19 mouse cellular contexts compared by ENCODE assay signal in the genomic region with DNA sequence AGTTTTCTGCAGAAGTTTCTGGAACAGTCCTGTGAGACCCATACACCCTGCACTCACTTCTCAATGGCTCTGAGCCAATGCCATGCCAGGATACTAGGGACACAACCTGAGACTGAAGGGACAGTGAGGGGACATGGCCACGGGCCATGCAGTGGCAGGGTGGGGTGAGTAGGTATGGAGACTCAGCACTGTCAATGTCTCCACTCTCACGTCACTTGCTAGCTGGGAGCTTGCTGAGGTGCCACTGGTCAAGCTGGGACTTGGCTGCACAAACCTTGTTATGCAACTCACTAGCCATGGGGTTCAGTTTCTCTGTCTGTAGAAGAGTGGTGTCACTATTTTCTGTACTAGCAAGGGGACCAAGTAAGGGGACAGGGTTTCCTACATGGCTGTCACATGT.
DNase-seq lines count a peak whose midpoint lies in the region; ATAC-seq and TF ChIP-seq lines count a peak whose summit lies in the region.
"Had no signal": no experiment of that assay in that cellular context is flagged by ENCODE, and none has a peak within 500 bp of the region (broad histone marks: within the 10 kb centered on the region; RNA-seq: fewer than 3 reads in every experiment).

No protein-coding gene starts in this region.

- H3K79me2 ChIP-seq in liver, adult 2 months (ENCODE audit: control insufficient read depth, insufficient read depth, low read length) = no peaks in the 10 kb centered on the region

- no peaks in the 10 kb centered on the region for H3K27me3 ChIP-seq in liver, adult 2 months (ENCODE audit: control insufficient read depth, insufficient read depth, low read length)
- H3K27me3 ChIP-seq in liver, embryonic 12.5 days (replicated peaks) = no peaks in the 10 kb centered on the region; the same call in 1 of the 2 replicates
- H3K27me3 ChIP-seq: forebrain, embryonic 15.5 days had no signal

- peaks cover 24% of the 10 kb centered on the region for H3K4me1 ChIP-seq in liver, adult 2 months (ENCODE audit: control insufficient read depth, insufficient read depth, low read length)
- H3K4me1 ChIP-seq in liver, embryonic 12.5 days = no peaks in the 10 kb centered on the region
- H3K4me1 ChIP-seq: embryonic facial prominence, embryonic 10.5 days; forebrain, embryonic 10.5 days; hindbrain, embryonic 12.5 days had no signal

- H3K27ac ChIP-seq in liver, adult 2 months (replicated peaks; ENCODE audit: insufficient read depth, low read depth, low read length) = peak overlapping the region; percentile 53
- H3K27ac ChIP-seq in liver, embryonic 12.5 days = no peak overlapping the region
- H3K27ac ChIP-seq: embryonic facial prominence, embryonic 10.5 days; forebrain, embryonic 10.5 days; forebrain, embryonic 15.5 days; hindbrain, embryonic 12.5 days had no signal

- H3K9me3 ChIP-seq in liver, embryonic 12.5 days (replicated peaks) = no peaks in the 10 kb centered on the region
- H3K9me3 ChIP-seq: embryonic facial prominence, embryonic 10.5 days; forebrain, embryonic 10.5 days; forebrain, embryonic 15.5 days; hindbrain, embryonic 12.5 days had no signal

- H3K9ac ChIP-seq in liver, adult 2 months (ENCODE audit: low read depth, low read length) = 0 out of 2 replicates have a peak overlapping the region, but pooled peaks have one; percentile 15
- H3K9ac ChIP-seq in liver, embryonic 12.5 days = no peak overlapping the region
- H3K9ac ChIP-seq: forebrain, embryonic 15.5 days; hindbrain, embryonic 12.5 days had no signal

- TF ChIP-seq CTCF in liver, adult 2 months (IDR thresholded peaks at IDR 0.05; ENCODE audit: low read depth, low read length) = no peak

- H3K36me3 ChIP-seq in liver, adult 2 months (ENCODE audit: control insufficient read depth, insufficient read depth, low read length) = no peaks in the 10 kb centered on the region
- H3K36me3 ChIP-seq in liver, embryonic 12.5 days = no peaks in the 10 kb centered on the region
- H3K36me3 ChIP-seq: embryonic facial prominence, embryonic 10.5 days; forebrain, embryonic 10.5 days; forebrain, embryonic 15.5 days; hindbrain, embryonic 12.5 days had no signal

- H3K4me2 ChIP-seq in liver, embryonic 12.5 days = no peak overlapping the region
- H3K4me2 ChIP-seq: forebrain, embryonic 15.5 days; hindbrain, embryonic 12.5 days had no signal

- no peak overlapping the region for H3K4me3 ChIP-seq in liver, adult 2 months (ENCODE audit: insufficient read depth, low read depth, low read length)
- no peak overlapping the region for H3K4me3 ChIP-seq in liver, embryonic 12.5 days
- H3K4me3 ChIP-seq: embryonic facial prominence, embryonic 10.5 days; forebrain, embryonic 10.5 days; forebrain, embryonic 15.5 days; hindbrain, embryonic 12.5 days had no signal

- no peak for TF ChIP-seq POLR2A in liver, adult 2 months (IDR thresholded peaks at IDR 0.05; ENCODE audit: extremely low read depth, insufficient read depth, low read length)

- peak; percentile 74 for DNase-seq in cerebellum, adult 11-12 months
- no peak for DNase-seq in cerebellum, postnatal 14 days
- peak; percentile 83 for DNase-seq in liver, adult 2 months (ENCODE audit: extremely low read depth, low read depth, low spot score)
- DNase-seq in cerebellum, adult 9-11 months = peak; percentile 76
- no peak for DNase-seq in adrenal gland, adult 18-20 months (ENCODE audit: low spot score in 2 of 2)
- DNase-seq: adrenal gland, postnatal 14 days; gastrocnemius, postnatal 36 days; heart, adult 11 months; heart, postnatal 10 days; heart, postnatal 4 days had no signal

- no peak for ATAC-seq in liver, embryonic 12.5 days
- ATAC-seq in erythroid progenitor cell, adult 5-6 weeks (replicated peaks; ENCODE audit: low FRiP score, poor library complexity, severe bottlenecking) = no peak
- ATAC-seq: forebrain, embryonic 15.5 days; hindbrain, embryonic 16.5 days; inflammation-experienced regulatory T-cells, adult 6 months; intestine, postnatal 0 days had no signal

- 35% methylated on average over 2 of the region's 2 CpGs for whole genome bisulfite sequencing in liver, adult 2 months
- 45% methylated on average over 2 of the region's 2 CpGs for WGBS in liver, embryonic 12.5 days (ENCODE audit: insufficient replicate concordance)

Comparison
In these comparisons a context has a peak if more than half of its experiments do, and no peak if none do; other contexts are left out.
1. DNase-seq: peak in cerebellum, adult 11-12 months (single experiment), liver, adult 2 months (single experiment) and cerebellum, adult 9-11 months (single experiment); none in cerebellum, postnatal 14 days (0 of 2) and adrenal gland, adult 18-20 months (0 of 2).